Mouse (Mus musculus) heart, postnatal 10 days (tissue): Measurements from ENCODE around the gene Gm21866. TPM values are rescaled to one million over a fixed set of nuclear protein-coding genes. Genes with fewer than 3 reads are reported as not detected.
"Not testable (repeated sequence)": the region's sequence is repeated elsewhere in the genome, so short reads cannot be mapped to it uniquely, and the experiment has no call there.

Source experiments
- DNase-seq, 2 experiments: peaks; one replicate each; pipeline ENCODE4 v3.0.0; 2021
- intact Hi-C: fragments of 180-260 bp; cut with DNase I; formaldehyde crosslinking; loops from one replicate; pipeline ENCODE4 v1.15.1; 2025
- total RNA-seq, 2 experiments: library from RNA; stranded (reverse); gene quantifications; 2 replicates each; pipeline ENCODE4 v1.2.3; 2021

The Gm21866 gene
- not detected for total RNA-seq

- intact Hi-C loops, result not testable (repeated sequence)
Measured at GRCm38 (mm10) chrY:13465479-13465878, at the start of gene Gm21866. Gene Gm21866, minus strand, starts transcription at chrY:13465579.

GRCm38 (mm10) chrY:13493726-13494125, 28.3 kb upstream of the Gm21866 start, which contains the start of gene Gm20773:
Gene Gm20773, plus strand, starts transcription at chrY:13494026.
- intact Hi-C loops, DNase-seq: not testable (repeated sequence)

More at GRCm38 (mm10) chrY:13465479-13465878, at the start of gene Gm21866:
- DNase-seq, result not testable (repeated sequence)

Other genes starting within 250 kb of the Gm21866 start
- not detected for gene Gm21828, start 241.7 kb downstream of the Gm21866 start, total RNA-seq
- gene Gm21440, start 213.2 kb downstream of the Gm21866 start, total RNA-seq, result not detected
- gene Gm21454, start 213.1 kb downstream of the Gm21866 start, total RNA-seq, result not detected
- not detected for gene Gm21725, start 116.5 kb downstream of the Gm21866 start, total RNA-seq
- not detected for gene Gm20773, start 28.4 kb upstream of the Gm21866 start, total RNA-seq